Mouse (Mus musculus) cerebellum, adult 11-12 months (tissue): Measurements from ENCODE around the gene Adh7.

Experiments
- DNase-seq: peaks from one replicate; pipeline ENCODE4 v3.0.0; 2022

Gene Adh7

DNA sequence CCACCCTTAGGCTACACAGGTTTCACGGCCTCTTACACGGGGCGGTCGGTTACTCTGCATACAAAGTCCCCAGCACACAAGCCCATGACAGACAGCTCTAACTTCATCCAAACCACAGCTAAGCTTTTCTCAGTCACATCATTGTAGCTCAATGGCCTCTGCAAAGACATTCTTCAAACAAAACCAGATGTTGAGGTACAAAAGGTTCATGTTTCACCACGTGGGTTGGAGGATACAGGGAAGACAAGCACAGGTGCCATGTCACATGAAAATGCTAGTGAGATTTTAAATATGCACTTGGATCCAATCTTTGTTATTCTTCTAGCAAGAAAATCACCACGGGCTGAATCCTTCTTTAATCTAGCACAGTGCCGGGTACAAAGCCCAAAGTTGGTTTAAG, 7.8 kb downstream of the Adh7 start:
- no peak for DNase-seq

DNA sequence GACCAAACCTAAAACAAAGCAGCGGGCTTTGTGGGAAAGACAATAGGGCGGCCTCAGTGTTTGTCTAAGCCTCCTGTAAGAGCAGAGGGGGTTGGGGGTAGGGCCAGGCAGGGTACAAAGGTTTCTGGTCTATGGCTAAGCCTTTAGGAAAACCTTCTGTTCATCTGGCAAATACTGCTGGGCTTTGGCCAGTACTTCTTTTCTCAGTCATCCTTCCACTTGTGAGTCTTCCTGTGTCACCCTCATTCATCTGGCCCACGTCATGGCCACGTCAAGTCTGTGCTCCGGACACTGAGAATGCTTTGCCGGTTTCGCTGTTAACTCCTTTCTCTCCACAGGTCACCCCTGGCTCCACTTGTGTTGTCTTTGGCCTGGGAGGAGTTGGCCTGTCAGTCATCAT, 8.3 kb downstream of the Adh7 start:
- no peak for DNase-seq

DNA sequence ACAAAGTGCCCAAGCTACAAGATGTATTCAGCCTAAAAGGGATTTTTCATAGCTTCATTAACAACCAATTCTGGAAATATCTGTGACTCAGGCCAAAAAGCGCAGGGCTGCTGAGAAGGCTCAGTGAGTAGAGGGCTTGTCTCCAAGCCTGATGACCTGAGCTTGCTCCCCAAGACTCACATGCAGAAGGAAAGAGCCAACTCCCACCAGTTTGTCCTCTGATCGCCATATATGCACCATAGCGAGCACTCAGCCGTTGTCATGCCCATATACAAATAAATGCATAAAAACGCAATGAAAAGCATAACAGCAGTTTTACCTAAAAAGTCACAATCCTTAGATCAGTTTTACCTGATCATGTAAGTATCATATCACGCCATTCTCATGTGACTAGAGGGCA, 8.9 kb downstream of the Adh7 start:
- DNase-seq: no peak

- no peak for DNase-seq
Observed at GRCm38 (mm10) chr3:138227082-138227481, 9.5 kb downstream of the Adh7 start.

- no peak for DNase-seq
Observed at GRCm38 (mm10) chr3:138227782-138228181, 10.2 kb downstream of the Adh7 start.

DNA sequence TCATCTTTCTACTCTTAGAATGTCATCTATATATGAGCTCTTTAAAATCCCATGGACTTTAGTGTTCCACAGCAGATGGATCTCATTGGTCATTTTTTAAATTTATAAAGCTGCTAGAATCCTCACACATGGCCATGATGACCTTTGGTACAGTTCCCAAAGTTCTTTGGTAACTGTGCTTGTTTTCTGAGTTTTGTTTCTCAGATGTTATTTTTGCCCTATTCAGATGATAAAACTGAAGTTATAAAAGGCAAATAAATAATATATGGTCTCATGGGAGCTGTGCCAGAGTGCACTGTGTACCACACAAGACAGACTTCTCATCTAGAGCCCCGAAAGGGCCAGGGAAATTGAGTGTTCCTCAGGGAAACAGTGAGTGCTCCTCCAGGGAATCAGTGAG, 11.9 kb downstream of the Adh7 start:
- DNase-seq: no peak

DNA sequence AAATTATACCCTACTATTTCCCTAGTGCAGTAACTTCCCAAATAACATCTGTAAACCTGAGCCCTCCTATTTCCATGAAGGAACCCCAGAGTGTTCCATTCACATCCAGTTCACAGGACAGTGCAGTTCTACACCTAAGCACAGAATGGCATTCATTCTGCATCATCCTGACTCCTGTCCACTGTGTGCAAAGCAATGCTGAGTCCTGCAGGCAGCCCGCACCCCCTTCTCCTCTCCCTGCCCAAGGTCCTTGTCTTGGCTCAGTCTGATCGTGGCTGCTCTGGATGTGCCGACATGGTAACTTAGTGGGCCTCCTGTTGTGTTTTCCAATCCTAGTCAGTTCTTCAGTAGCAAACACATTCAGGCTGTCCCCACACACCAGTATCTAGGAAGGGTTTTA, 12.7 kb downstream of the Adh7 start:
- no peak for DNase-seq

DNA sequence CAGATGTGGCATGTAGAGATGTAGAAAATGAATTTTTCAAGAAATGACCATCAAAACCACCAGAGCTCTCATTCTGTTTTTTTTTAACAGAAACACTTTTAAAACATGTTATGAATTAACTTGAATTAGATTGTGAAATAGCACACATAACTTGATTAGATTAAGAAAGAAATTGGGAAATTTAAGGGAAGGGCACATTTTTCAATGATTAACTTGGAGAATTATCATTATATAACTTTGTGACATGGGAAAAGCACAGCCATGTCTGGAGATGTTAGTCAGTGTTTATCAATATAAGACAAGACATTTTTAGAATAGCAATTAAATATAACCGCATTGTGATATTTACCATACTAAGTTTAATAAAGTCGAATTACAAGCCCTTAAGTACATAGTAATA, 14.0 kb downstream of the Adh7 start:
- no peak for DNase-seq

DNA sequence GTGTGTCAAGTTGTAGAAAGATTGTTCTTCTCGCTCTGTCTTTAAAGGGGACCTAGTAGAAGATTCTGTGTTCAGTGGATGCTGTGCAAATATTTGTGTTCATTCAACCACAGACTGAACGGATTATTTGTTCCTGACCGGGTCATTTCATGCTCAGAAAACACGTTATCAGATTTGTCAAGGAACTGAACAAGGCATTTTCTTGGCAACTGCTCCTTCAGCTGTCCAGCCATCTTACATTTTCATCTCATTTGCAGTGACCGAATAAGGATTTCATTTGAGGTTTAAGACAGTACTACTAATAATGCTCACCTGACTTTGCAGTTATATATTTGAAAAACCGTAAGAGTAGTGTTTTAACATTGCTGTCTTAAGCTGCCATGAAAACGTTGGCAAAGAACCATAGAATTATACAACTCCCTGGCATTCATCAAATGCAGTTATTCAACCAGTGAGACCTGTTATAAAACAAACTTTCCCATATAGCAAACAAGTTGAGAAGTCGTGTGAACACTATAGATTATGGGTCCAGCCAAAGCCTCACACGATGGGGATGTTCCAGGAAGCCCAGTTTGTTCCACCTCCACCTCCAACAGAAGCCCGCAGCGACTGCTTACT, 19.1 kb downstream of the Adh7 start:
- no peak for DNase-seq

GRCm38 (mm10) chr3:138238046-138238445, 20.5 kb downstream of the Adh7 start:
- DNase-seq: no peak

GRCm38 (mm10) chr3:138239461-138239860, 21.9 kb downstream of the Adh7 start:
- DNase-seq: no peak

- no peak for DNase-seq
Observed at GRCm38 (mm10) chr3:138240411-138240810, 22.9 kb downstream of the Adh7 start.

DNA sequence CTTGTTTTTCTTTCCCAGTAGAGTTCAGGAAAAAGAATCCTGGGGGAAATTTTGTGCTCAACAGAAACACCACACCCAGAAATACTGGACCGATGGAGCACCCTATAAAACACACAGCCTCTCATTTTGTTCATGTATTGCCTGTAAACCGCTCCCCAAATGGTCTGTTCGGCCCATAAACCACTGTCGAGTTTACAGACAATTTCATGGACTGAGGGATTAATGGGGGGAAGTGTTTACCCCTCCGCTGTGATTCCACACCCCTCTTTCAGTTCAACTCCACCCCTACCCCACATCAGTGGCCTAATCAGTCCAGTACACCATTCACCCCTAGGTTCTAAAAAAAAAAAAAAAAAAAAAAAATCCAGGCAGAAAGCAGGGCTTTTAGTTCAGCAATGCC, 23.4 kb downstream of the Adh7 start:
- DNase-seq: no peak

GRCm38 (mm10) chr3:138241371-138241770, 23.8 kb downstream of the Adh7 start:
- no peak for DNase-seq

DNA sequence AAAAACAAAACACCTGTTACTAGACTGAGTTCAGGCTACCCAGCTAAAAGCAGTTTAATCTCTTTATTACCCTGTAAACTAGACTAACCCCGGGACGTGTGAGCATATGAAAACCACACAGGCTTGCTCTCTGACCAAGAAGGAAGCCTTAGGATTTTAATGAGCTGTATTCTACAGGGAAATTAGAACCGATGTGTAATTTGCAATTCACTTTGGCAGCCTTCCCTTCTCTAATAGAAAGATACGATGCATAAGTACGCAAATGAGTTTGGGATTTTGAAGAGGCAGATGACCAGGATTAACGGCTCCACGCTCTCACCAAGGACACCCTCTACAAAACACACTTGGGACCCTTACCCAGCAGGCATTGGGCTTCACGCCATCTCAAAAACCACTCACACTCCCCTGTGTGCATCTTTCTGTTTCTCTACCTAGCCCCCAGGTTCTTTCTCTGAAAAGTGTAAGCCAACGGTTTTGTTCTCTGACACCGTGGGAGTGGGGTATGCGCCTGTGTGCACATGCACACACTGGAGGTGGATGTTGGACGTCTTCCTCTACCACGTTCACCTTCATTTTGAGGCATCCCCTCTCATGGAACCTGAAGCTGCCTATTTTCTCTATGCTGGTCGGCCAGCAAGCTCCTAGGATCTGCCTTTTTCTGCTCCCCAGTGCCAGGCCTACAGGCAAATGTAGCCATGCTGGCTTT, 24.6 kb downstream of the Adh7 start:
- DNase-seq: no peak

DNA sequence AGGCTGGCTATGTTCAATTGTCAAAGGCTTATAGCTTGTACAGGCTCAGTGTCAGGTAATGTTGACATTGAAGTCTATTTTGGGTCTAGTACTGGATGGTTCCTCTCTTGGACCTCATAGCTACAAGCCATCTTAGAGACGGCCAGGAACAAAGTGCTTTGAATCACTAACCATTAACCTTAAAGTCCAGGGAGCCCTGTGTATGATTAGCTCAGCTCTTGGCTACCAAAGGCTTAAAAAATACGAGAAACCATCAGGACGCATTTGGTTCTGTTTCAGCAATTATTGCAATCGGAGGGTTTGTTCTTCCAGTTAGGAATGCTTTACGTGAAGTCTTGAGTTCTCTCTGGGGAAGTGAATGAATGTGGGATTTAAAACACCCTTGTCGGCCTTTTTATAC, 25.4 kb downstream of the Adh7 start:
- no peak for DNase-seq

DNA sequence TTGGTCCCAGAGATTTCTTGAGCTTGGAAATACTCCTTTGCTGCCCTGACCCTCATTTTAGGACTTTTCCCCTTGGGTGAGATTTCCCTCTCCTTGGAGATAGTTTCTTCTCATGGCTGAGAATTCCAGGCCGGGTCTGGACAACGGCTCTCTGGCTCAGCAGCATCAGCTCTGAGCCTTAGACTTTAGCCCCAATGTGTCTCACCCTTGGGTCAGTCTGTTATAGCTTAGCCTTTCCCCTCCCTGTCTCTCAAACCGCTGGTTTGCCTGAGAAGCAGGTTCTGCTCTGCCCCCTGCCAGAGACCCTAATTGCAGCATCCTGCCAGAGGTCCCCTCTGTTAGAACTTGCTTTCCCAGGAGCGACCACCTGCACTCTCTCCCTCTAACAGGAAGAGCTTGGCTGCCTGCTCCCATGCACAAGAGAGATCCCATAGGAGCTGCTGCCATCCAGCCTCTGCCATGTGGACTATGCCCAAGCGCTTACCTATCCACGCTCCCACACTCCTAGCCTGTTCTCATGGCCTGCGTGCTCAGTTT, 26.8 kb downstream of the Adh7 start:
- DNase-seq: no peak

DNA sequence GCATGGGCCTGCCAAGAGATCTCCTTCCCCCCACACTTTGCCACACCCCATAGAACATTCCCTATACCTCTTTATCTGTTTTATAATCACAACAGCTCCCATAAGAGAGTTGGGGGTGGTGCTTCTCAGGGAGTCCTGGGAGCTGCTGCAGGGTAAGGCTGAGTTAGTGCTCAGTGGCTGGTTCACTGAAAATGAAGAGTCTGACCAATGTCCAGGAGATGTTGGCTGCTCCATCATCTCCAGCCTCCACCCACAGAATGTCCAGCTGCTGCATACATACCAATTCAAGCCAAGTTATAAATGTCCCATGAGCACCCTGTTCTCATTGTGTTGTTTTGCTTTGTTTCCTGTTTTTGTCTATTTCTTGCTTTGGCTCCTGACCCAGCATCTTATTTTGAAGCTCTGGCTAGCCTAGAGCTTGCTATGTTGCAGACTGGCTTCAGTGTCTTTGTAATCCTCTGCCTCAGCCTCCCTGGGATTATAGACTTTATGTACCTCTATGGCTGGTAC, 29.0 kb downstream of the Adh7 start:
- DNase-seq: no peak

DNA sequence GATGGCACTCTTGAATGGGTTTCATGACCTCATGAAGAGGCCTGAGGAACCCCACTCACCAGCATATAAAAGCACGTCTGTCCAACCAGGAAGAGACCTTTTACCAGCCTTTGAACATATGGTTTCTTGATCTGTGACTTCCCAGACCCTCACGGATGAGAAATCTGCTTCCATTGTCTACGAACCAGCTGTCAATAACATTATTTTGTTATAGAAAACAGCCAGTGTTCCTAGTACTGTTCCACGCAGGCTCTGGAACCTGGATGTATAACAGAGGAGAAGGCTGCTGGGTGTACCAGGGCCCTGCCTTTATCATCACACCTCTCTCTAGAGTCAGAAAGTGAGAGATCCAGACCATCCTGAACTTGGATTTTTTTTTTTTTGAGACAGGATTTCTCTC, 29.7 kb downstream of the Adh7 start:
- no peak for DNase-seq

- no peak for DNase-seq
Observed at GRCm38 (mm10) chr3:138248011-138248410, 30.5 kb downstream of the Adh7 start.

DNA sequence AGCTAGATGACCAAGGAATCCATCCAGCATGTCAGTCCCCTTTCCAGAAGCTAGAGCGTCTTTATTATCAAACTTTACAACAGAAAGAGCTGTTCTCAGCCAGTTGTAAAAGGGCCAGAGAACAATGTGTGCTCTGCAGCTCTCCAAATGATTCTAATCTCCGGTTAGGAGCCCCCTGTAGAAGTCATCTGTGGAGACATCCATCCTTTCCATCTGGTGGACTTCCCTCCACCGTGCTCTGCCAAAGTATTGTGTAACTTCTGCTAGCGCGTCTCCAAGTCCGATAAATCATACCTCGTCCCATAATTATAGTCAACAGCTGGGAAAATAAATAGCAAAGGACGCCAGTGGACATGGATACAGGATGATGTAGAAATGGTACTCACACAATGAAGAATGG, 31.2 kb downstream of the Adh7 start:
- DNase-seq: no peak

GRCm38 (mm10) chr3:138251156-138251555, 33.6 kb downstream of the Adh7 start:
- DNase-seq: no peak

- DNase-seq: no peak
Observed at GRCm38 (mm10) chr3:138254205-138254604, 36.6 kb downstream of the Adh7 start.

DNA sequence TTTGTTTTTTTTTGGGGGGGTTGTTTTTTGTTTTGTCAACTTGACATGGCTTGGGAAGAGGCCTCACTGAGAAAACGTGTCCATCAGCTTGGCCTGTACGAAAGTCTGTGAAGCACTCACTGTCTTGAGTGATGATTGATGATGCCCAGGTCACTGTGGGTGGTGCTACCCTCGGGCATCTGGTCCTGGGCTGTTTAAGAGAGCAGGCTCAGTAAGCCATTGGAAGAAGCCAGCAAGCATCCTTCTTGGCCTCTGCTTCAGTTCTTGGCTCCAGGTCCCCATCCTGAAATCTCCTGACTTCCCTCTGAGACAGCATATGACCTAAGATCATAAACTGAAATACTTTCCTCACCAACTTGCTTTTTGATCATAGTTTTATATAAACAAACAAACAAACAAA, 37.8 kb downstream of the Adh7 start:
- DNase-seq: no peak
